8 mouse cellular contexts compared by ENCODE assay signal in the genomic region with DNA sequence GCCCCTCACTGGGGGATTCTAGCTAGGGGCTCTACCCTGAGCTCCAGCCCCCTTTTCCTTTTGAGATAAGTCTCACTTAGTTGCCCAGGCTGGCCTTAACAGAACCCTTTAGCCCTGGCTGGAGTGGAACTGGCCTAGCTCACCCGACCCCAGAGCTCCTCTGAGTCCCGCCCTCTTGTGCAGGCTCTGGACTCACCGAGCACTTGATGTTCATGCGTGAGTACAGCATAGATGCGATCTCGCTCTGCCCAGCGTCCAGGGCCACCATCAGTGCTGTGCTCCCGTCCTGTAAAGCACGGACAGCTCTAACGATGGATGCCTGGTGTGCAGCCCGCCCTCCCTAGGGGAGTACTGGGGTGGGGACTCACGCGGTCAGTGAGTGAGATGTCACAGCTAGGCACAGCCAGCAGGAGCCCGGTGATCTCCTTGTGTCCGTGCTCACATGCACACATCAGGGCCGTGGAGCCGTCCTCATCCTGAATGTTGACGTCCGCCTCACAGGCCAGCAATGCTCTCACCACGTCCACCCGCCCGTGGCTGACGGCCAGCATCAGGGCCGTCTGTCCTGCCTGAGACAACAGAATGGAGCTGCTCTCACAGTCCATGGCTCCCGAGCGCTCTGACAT. TPM values are rescaled to one million over a fixed set of nuclear protein-coding genes. Genes with fewer than 3 reads are reported as not detected.
DNase-seq lines count a peak whose midpoint lies in the region; ATAC-seq and TF ChIP-seq lines count a peak whose summit lies in the region.

No protein-coding gene starts in this region.

- peak; percentile 26 for ATAC-seq in lung, embryonic 14.5 days (ENCODE audit: insufficient read depth)
- ATAC-seq in embryonic facial prominence, embryonic 11.5 days (replicated peaks; ENCODE audit: insufficient number of reproducible peaks, low FRiP score, low TSS enrichment, low read depth), result no peak; the same call in 1 of the 2 replicates
- 0 out of 2 replicates have a peak, but pooled peaks have one; percentile 29 for ATAC-seq in liver, embryonic 11.5 days (replicated peaks; ENCODE audit: low FRiP score)

- DNase-seq in lung, embryonic 14.5 days, result peak; percentile 61
- DNase-seq in lung, postnatal 25 days (ENCODE audit: low spot score), result no peak
- no peak for DNase-seq in embryonic facial prominence, embryonic 11.5 days (ENCODE audit: low spot score)
- peak; percentile 66 to 70 for DNase-seq in heart, adult 9 months (ENCODE audit: low spot score in 2 of 2)
- no peak for DNase-seq in liver, embryonic 11.5 days (ENCODE audit: low spot score)
- DNase-seq in natural killer cell, adult 2 months (ENCODE audit: low spot score in 2 of 2), result no peak
- DNase-seq in right cerebral cortex, postnatal 10 days (ENCODE audit: low spot score in 2 of 2), result no peak
- no peak for DNase-seq in thymus, postnatal 10 days (ENCODE audit: low spot score in 2 of 2)

- 52% methylated on average over 26 of the region's 26 CpGs for WGBS in lung, embryonic 14.5 days
- 80% methylated on average over 26 of the region's 26 CpGs for WGBS in embryonic facial prominence, embryonic 11.5 days
- 84% methylated on average over 26 of the region's 26 CpGs for WGBS in liver, embryonic 11.5 days

- no peak overlapping the region for H3K9ac ChIP-seq in lung, embryonic 14.5 days
- no peak overlapping the region; the same call in 1 of the 2 replicates for H3K9ac ChIP-seq in embryonic facial prominence, embryonic 11.5 days (replicated peaks; ENCODE audit: low read length)
- no peak overlapping the region for H3K9ac ChIP-seq in liver, embryonic 11.5 days (ENCODE audit: low read depth, low read length)

- H3K9me3 ChIP-seq in lung, embryonic 14.5 days (ENCODE audit: low read depth, low read length), result no peaks in the 10 kb centered on the region
- H3K9me3 ChIP-seq in embryonic facial prominence, embryonic 11.5 days (replicated peaks; ENCODE audit: control insufficient read depth, low read length), result no peaks in the 10 kb centered on the region
- H3K9me3 ChIP-seq in liver, embryonic 11.5 days (ENCODE audit: control insufficient read depth, low read length), result no peaks in the 10 kb centered on the region

- no peak for TF ChIP-seq CTCF in lung, embryonic 14.5 days (IDR thresholded peaks at IDR 0.05; ENCODE audit: low read depth)

- no peak overlapping the region for H3K4me3 ChIP-seq in lung, embryonic 14.5 days (ENCODE audit: low read depth, low read length)
- H3K4me3 ChIP-seq in embryonic facial prominence, embryonic 11.5 days (ENCODE audit: low read depth, low read length), result no peak overlapping the region
- H3K4me3 ChIP-seq in liver, embryonic 11.5 days (ENCODE audit: low read depth, low read length), result no peak overlapping the region

- no peaks in the 10 kb centered on the region for H3K27me3 ChIP-seq in lung, embryonic 14.5 days (ENCODE audit: insufficient read depth, low read length)
- no peaks in the 10 kb centered on the region for H3K27me3 ChIP-seq in embryonic facial prominence, embryonic 11.5 days (ENCODE audit: control insufficient read depth, insufficient read depth, low read length)
- H3K27me3 ChIP-seq in liver, embryonic 11.5 days (replicated peaks; ENCODE audit: control insufficient read depth, insufficient read depth, low read length), result no peaks in the 10 kb centered on the region

- no peak overlapping the region; the same call in 1 of the 2 replicates for H3K4me2 ChIP-seq in lung, embryonic 14.5 days
- H3K4me2 ChIP-seq in embryonic facial prominence, embryonic 11.5 days (ENCODE audit: low read depth, low read length), result no peak overlapping the region
- H3K4me2 ChIP-seq in liver, embryonic 11.5 days, result no peak overlapping the region

- H3K4me1 ChIP-seq in lung, embryonic 14.5 days (ENCODE audit: insufficient read depth), result 0 out of 2 replicates have a peak, but pooled peaks cover 3% of the 10 kb centered on the region
- peaks cover 5% of the 10 kb centered on the region for H3K4me1 ChIP-seq in embryonic facial prominence, embryonic 11.5 days (ENCODE audit: control insufficient read depth, insufficient read depth, low read length)
- no peaks in the 10 kb centered on the region for H3K4me1 ChIP-seq in liver, embryonic 11.5 days (replicated peaks; ENCODE audit: control insufficient read depth, insufficient read depth, low read length)

- H3K36me3 ChIP-seq in lung, embryonic 14.5 days (ENCODE audit: insufficient read depth), result peaks cover 62% of the 10 kb centered on the region
- H3K36me3 ChIP-seq in embryonic facial prominence, embryonic 11.5 days (replicated peaks; ENCODE audit: control insufficient read depth, insufficient read depth, low read depth, low read length), result peaks cover 4% of the 10 kb centered on the region
- peaks cover 20% of the 10 kb centered on the region for H3K36me3 ChIP-seq in liver, embryonic 11.5 days (ENCODE audit: control insufficient read depth, insufficient read depth, low read length)

- peak overlapping the region; percentile 86 for H3K27ac ChIP-seq in lung, embryonic 14.5 days (ENCODE audit: low read depth)
- H3K27ac ChIP-seq in embryonic facial prominence, embryonic 11.5 days (replicated peaks; ENCODE audit: low read depth, low read length), result peak overlapping the region; percentile 87; the same call in 1 of the 2 replicates
- H3K27ac ChIP-seq in liver, embryonic 11.5 days (ENCODE audit: low read depth, low read length), result no peak overlapping the region

RNA-seq across cellular contexts. Expression of a gene that starts 9.6 kb away (rescaled TPM):
- polyA plus RNA-seq in lung, embryonic 14.5 days (2014; fragmentation: Nextera tagmentation; extraction: Ambion mirVana), result 159 and 173 TPM in 2 replicates
- polyA plus RNA-seq in embryonic facial prominence, embryonic 11.5 days (2014; fragmentation: Nextera tagmentation; extraction: Ambion mirVana), result 126 and 132 TPM in 2 replicates
- 151 and 170 TPM in 2 replicates for polyA plus RNA-seq in liver, embryonic 11.5 days (2014; fragmentation: Nextera tagmentation; extraction: Ambion mirVana)

RNA-seq across cellular contexts. Expression of a gene that starts 28.9 kb away (rescaled TPM):
- polyA plus RNA-seq in lung, embryonic 14.5 days (2014; fragmentation: Nextera tagmentation; extraction: Ambion mirVana), result 16.4 TPM in 2 replicates
- 6.1 and 7.6 TPM in 2 replicates for polyA plus RNA-seq in embryonic facial prominence, embryonic 11.5 days (2014; fragmentation: Nextera tagmentation; extraction: Ambion mirVana)
- polyA plus RNA-seq in liver, embryonic 11.5 days (2014; fragmentation: Nextera tagmentation; extraction: Ambion mirVana), result 4.7 and 6.7 TPM in 2 replicates

RNA-seq across cellular contexts. Expression of a gene that starts 46.4 kb away (rescaled TPM):
- 24.2 and 24.4 TPM in 2 replicates for polyA plus RNA-seq in lung, embryonic 14.5 days (2014; fragmentation: Nextera tagmentation; extraction: Ambion mirVana)
- polyA plus RNA-seq in embryonic facial prominence, embryonic 11.5 days (2014; fragmentation: Nextera tagmentation; extraction: Ambion mirVana), result 14.7 and 15.0 TPM in 2 replicates
- polyA plus RNA-seq in liver, embryonic 11.5 days (2014; fragmentation: Nextera tagmentation; extraction: Ambion mirVana), result 18.8 and 23.9 TPM in 2 replicates

Comparison
In these comparisons a context has a peak if more than half of its experiments do, and no peak if none do; other contexts are left out.
1. DNase-seq: peak in lung, embryonic 14.5 days (single experiment) and heart, adult 9 months (2 of 2); none in lung, postnatal 25 days (single experiment), embryonic facial prominence, embryonic 11.5 days (single experiment), liver, embryonic 11.5 days (single experiment), natural killer cell, adult 2 months (0 of 2), right cerebral cortex, postnatal 10 days (0 of 2) and thymus, postnatal 10 days (0 of 2).